Mouse (Mus musculus): Measurements from ENCODE around the gene Olfr385.

DNA sequence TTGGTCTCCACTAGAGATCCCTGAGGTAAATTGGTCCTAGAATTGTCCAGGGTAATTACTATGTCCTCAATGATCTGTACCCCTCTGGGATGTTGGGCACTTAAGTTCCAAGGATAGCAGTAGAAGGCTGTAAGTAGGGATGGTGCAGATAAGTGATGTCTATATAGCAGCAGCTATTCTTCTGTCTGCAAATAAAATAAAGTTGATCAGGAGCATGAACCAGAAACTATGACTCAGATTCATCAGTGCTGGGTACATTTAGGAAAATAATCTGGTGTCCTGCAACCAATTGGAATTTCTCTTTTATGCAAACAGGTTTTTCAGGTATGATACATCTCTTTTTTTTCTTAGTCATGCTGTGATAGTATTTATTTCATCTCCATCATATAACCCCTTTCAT lies 5.5 kb upstream of the Olfr385 start, which contains the start of gene Olfr384:
- TF ChIP-seq GATA1 (IDR thresholded peaks at IDR 0.05; ENCODE audit: low read length): no peak
- no peak for TF ChIP-seq TAL1 (IDR thresholded peaks at IDR 0.05; ENCODE audit: low read length)

Measured in erythroblast, embryonic 14.5 days (primary cell).